Mouse (Mus musculus): ENCODE results near the gene Aldh16a1. TPM values are rescaled to one million over a fixed set of nuclear protein-coding genes. Genes with fewer than 3 reads are reported as not detected.
"Not testable (repeated sequence)": the region's sequence is repeated elsewhere in the genome, so short reads cannot be mapped to it uniquely, and the experiment has no call there.

The Aldh16a1 gene
- polyA plus RNA-seq, 1 experiment, result 12.8 TPM

DNA sequence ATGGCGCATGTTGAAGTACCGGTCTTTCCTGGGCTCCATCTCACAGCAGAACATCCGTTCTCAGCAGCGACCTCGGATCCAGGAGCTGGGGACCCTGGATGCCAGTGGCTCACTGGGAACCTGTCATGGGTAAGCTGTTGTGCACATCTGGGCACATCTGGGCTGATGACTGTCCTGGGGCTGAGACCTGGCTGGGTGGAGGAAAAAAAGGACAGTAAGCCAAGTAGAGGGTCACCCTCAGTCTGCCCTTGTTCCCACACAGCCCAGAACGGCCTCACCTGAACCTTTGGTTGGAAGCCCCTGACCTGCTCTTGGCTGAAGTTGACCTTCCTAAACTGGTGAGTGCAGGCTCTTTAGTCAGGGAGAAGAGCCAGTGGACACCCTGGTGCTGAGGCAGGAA lies 4.6 kb upstream of the Aldh16a1 start:
- no peak for TF ChIP-seq POLR2A (IDR thresholded peaks at IDR 0.05; ENCODE audit: control insufficient read depth, low read depth, low read length)
- no peak for TF ChIP-seq CTCF (IDR thresholded peaks at IDR 0.05; ENCODE audit: control insufficient read depth, insufficient read depth, insufficient replicate concordance, low read depth, low read length)
- H3K36me3 ChIP-seq (ENCODE audit: control insufficient read depth, insufficient read depth, low read length), result peaks cover 5% of the 10 kb centered on the region; the same call in 1 of the 2 replicates
- H3K4me3 ChIP-seq (ENCODE audit: control insufficient read depth, low read depth, low read length), result no peak overlapping the region
- H3K27ac ChIP-seq (ENCODE audit: control insufficient read depth, insufficient read depth, low read depth, low read length), result no peak overlapping the region
- H3K4me1 ChIP-seq (ENCODE audit: control insufficient read depth, insufficient read depth, low read length), result peaks cover 16% of the 10 kb centered on the region
- H3K27me3 ChIP-seq (ENCODE audit: control insufficient read depth, insufficient read depth, low read length), result no peaks in the 10 kb centered on the region

DNA sequence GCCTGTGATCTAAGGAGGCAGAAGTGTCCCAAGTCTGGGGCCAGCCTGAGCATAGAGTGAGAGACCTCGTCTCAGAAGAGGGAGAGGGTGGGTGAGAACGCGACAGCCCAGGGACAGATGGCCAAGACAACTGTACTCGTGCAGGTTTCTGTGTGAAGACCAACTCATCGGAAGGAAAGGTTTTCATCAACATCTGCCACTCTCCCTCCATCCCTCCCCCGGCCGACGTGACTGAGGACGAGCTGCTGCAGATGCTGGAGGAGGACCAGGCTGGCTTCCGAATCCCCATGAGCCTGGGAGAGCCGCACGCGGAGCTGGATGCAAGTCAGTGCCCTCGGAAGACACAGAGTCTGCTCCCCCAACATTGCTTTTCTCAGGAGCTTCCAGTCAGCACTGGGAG lies 3.1 kb upstream of the Aldh16a1 start:
- no peak overlapping the region for H3K4me3 ChIP-seq (ENCODE audit: control insufficient read depth, low read depth, low read length)
- no peak for TF ChIP-seq POLR2A (IDR thresholded peaks at IDR 0.05; ENCODE audit: control insufficient read depth, low read depth, low read length)
- H3K4me1 ChIP-seq (ENCODE audit: control insufficient read depth, insufficient read depth, low read length), result peaks cover 10% of the 10 kb centered on the region
- H3K27me3 ChIP-seq (ENCODE audit: control insufficient read depth, insufficient read depth, low read length), result no peaks in the 10 kb centered on the region
- H3K27ac ChIP-seq (ENCODE audit: control insufficient read depth, insufficient read depth, low read depth, low read length), result no peak overlapping the region
- H3K36me3 ChIP-seq (ENCODE audit: control insufficient read depth, insufficient read depth, low read length), result peaks cover 5% of the 10 kb centered on the region; the same call in 1 of the 2 replicates

GRCm38 (mm10) chr7:45156206-45156605 lies 1.8 kb upstream of the Aldh16a1 start:
- Histone ChIP-seq H3K4me3 (ENCODE audit: control insufficient read depth, low read depth, low read length) (no peak overlapping the region), H3K36me3 (ENCODE audit: control insufficient read depth, insufficient read depth, low read length) (peaks cover 5% of the 10 kb centered on the region; the same call in 1 of the 2 replicates), H3K4me1 (ENCODE audit: control insufficient read depth, insufficient read depth, low read length) (peaks cover 4% of the 10 kb centered on the region; the same call in 1 of the 2 replicates), H3K27me3 (ENCODE audit: control insufficient read depth, insufficient read depth, low read length) (no peaks in the 10 kb centered on the region), H3K27ac (ENCODE audit: control insufficient read depth, insufficient read depth, low read depth, low read length) (no peak overlapping the region)
- TF ChIP-seq POLR2A (IDR thresholded peaks at IDR 0.05; ENCODE audit: control insufficient read depth, low read depth, low read length) (no peak), CTCF (IDR thresholded peaks at IDR 0.05; ENCODE audit: control insufficient read depth, insufficient read depth, insufficient replicate concordance, low read depth, low read length) (no peak)

- H3K4me1 ChIP-seq (ENCODE audit: control insufficient read depth, insufficient read depth, low read length), result peaks cover 4% of the 10 kb centered on the region; the same call in 1 of the 2 replicates
- H3K36me3 ChIP-seq (ENCODE audit: control insufficient read depth, insufficient read depth, low read length), result peaks cover 5% of the 10 kb centered on the region; the same call in 1 of the 2 replicates
- no peaks in the 10 kb centered on the region for H3K27me3 ChIP-seq (ENCODE audit: control insufficient read depth, insufficient read depth, low read length)
- no peak overlapping the region for H3K4me3 ChIP-seq (ENCODE audit: control insufficient read depth, low read depth, low read length)
- H3K27ac ChIP-seq (ENCODE audit: control insufficient read depth, insufficient read depth, low read depth, low read length), result no peak overlapping the region
- TF ChIP-seq CTCF (IDR thresholded peaks at IDR 0.05; ENCODE audit: control insufficient read depth, insufficient read depth, insufficient replicate concordance, low read depth, low read length) (no peak), POLR2A (IDR thresholded peaks at IDR 0.05; ENCODE audit: control insufficient read depth, low read depth, low read length) (no peak)
Measured at GRCm38 (mm10) chr7:45155590-45155989, 1.2 kb upstream of the Aldh16a1 start.

DNA sequence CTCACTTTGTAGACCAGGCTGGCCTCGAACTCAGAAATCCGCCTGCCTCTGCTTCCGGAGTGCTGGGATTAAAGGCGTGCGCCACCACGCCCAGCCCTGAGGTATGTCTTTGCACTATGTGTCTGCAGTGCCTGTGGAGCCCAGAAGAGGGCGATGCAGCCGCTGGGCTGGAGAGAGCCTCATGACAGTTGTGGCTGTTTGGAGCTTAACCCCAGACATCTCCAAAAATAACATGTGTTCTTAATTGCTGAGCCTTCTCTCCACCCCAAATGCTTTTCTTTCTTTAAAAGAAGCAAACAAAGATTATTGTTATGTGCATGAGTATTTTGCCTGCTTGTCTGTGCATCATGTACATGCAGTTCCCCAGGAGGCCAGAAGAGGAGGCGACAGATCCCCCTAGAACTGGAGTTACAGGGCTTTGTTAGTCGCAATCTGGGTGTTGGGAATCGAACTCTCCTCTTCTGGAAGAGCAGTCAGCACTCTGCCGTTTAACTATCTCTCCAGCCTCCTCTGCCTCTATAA lies 670 bp upstream of the Aldh16a1 start:
- peak; percentile 57; the same call in 1 of the 2 replicates for TF ChIP-seq CTCF (IDR thresholded peaks at IDR 0.05; ENCODE audit: control insufficient read depth, insufficient read depth, insufficient replicate concordance, low read depth, low read length)
- TF ChIP-seq POLR2A (IDR thresholded peaks at IDR 0.05; ENCODE audit: control insufficient read depth, low read depth, low read length), result no peak
- peak overlapping the region; percentile 44; the same call in 1 of the 2 replicates for H3K27ac ChIP-seq (ENCODE audit: control insufficient read depth, insufficient read depth, low read depth, low read length)
- no peaks in the 10 kb centered on the region for H3K27me3 ChIP-seq (ENCODE audit: control insufficient read depth, insufficient read depth, low read length)
- peaks cover 5% of the 10 kb centered on the region; the same call in 1 of the 2 replicates for H3K36me3 ChIP-seq (ENCODE audit: control insufficient read depth, insufficient read depth, low read length)
- peaks cover 4% of the 10 kb centered on the region; the same call in 1 of the 2 replicates for H3K4me1 ChIP-seq (ENCODE audit: control insufficient read depth, insufficient read depth, low read length)
- H3K4me3 ChIP-seq (ENCODE audit: control insufficient read depth, low read depth, low read length), result peak overlapping the region; percentile 76

GRCm38 (mm10) chr7:45153586-45153985 lies 798 bp downstream of the Aldh16a1 start:
- Histone ChIP-seq H3K4me3 (ENCODE audit: control insufficient read depth, low read depth, low read length) (peak overlapping the region; percentile 100), H3K27me3 (ENCODE audit: control insufficient read depth, insufficient read depth, low read length) (no peaks in the 10 kb centered on the region), H3K36me3 (ENCODE audit: control insufficient read depth, insufficient read depth, low read length) (peaks cover 4% of the 10 kb centered on the region; the same call in 1 of the 2 replicates), H3K27ac (ENCODE audit: control insufficient read depth, insufficient read depth, low read depth, low read length) (peak overlapping the region; percentile 97), H3K4me1 (ENCODE audit: control insufficient read depth, insufficient read depth, low read length) (peaks cover 4% of the 10 kb centered on the region; the same call in 1 of the 2 replicates)
- no peak for TF ChIP-seq CTCF (IDR thresholded peaks at IDR 0.05; ENCODE audit: control insufficient read depth, insufficient read depth, insufficient replicate concordance, low read depth, low read length)
- TF ChIP-seq POLR2A (IDR thresholded peaks at IDR 0.05; ENCODE audit: control insufficient read depth, low read depth, low read length), result no peak

GRCm38 (mm10) chr7:45153052-45153451 lies 1.3 kb downstream of the Aldh16a1 start:
- not testable (repeated sequence) for H3K4me3 ChIP-seq (ENCODE audit: control insufficient read depth, low read depth, low read length); H3K36me3 ChIP-seq (ENCODE audit: control insufficient read depth, insufficient read depth, low read length); H3K27me3 ChIP-seq (ENCODE audit: control insufficient read depth, insufficient read depth, low read length); H3K27ac ChIP-seq (ENCODE audit: control insufficient read depth, insufficient read depth, low read depth, low read length); H3K4me1 ChIP-seq (ENCODE audit: control insufficient read depth, insufficient read depth, low read length)

DNA sequence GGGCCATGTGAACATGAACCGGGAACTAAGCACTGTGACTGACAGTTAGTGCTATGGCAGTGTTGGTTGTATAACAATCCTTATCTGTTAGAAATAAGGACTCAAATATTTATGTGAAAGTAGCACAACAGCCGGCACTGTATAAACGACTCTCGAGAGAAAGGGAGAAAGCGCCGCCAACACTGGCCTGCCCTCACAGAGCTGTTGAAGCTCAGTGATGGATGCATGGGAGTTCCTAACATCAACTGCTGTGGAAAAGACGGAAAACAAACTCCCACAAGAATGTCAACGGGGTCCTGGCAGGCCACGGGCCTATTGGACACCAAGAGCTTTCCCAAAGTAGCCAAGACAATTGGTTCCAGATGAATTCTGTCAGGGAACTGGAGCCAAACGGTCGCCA lies 3.1 kb downstream of the Aldh16a1 start:
- TF ChIP-seq CTCF (IDR thresholded peaks at IDR 0.05; ENCODE audit: control insufficient read depth, insufficient read depth, insufficient replicate concordance, low read depth, low read length) (no peak), POLR2A (IDR thresholded peaks at IDR 0.05; ENCODE audit: control insufficient read depth, low read depth, low read length) (no peak)
- Histone ChIP-seq H3K36me3 (ENCODE audit: control insufficient read depth, insufficient read depth, low read length) (peaks cover 2% of the 10 kb centered on the region; the same call in 1 of the 2 replicates), H3K27ac (ENCODE audit: control insufficient read depth, insufficient read depth, low read depth, low read length) (no peak overlapping the region), H3K27me3 (ENCODE audit: control insufficient read depth, insufficient read depth, low read length) (no peaks in the 10 kb centered on the region), H3K4me1 (ENCODE audit: control insufficient read depth, insufficient read depth, low read length) (peaks cover 4% of the 10 kb centered on the region; the same call in 1 of the 2 replicates), H3K4me3 (ENCODE audit: control insufficient read depth, low read depth, low read length) (no peak overlapping the region)
